Mouse (Mus musculus): Measurements from ENCODE around the gene Xndc1.

Gene Xndc1

GRCm38 (mm10) chr7:102081784-102082183 is 16.5 kb downstream of the Xndc1 start:
- no peak for DNase-seq (ENCODE audit: low spot score in 2 of 2)

- DNase-seq (ENCODE audit: low spot score in 2 of 2): no peak
Observed at GRCm38 (mm10) chr7:102082816-102083215, 17.5 kb downstream of the Xndc1 start, which contains the start of gene Trpc2. TSS of gene Trpc2 (plus strand) at chr7:102083116.

GRCm38 (mm10) chr7:102084041-102084696 is 18.9 kb downstream of the Xndc1 start:
- DNase-seq (ENCODE audit: low spot score in 2 of 2): no peak

GRCm38 (mm10) chr7:102087336-102087735 is 22.0 kb downstream of the Xndc1 start:
- no peak for DNase-seq (ENCODE audit: low spot score in 2 of 2)

- DNase-seq (ENCODE audit: low spot score in 2 of 2): peak; percentile 48 to 50
Observed at GRCm38 (mm10) chr7:102099760-102100661, 34.7 kb downstream of the Xndc1 start.

- no peak for DNase-seq (ENCODE audit: low spot score in 2 of 2)
Observed at GRCm38 (mm10) chr7:102100868-102101267, 35.6 kb downstream of the Xndc1 start.

- peak; percentile 67 to 72 for DNase-seq (ENCODE audit: low spot score in 2 of 2)
Observed at GRCm38 (mm10) chr7:102101487-102101886, 36.2 kb downstream of the Xndc1 start, which contains the start of gene Art1. TSS of gene Art1 (plus strand) at chr7:102101743.

- DNase-seq (ENCODE audit: low spot score in 2 of 2): no peak
Observed at GRCm38 (mm10) chr7:102102241-102102640, 36.9 kb downstream of the Xndc1 start.

- no peak for DNase-seq (ENCODE audit: low spot score in 2 of 2)
Observed at GRCm38 (mm10) chr7:102102696-102103095, 37.4 kb downstream of the Xndc1 start.

GRCm38 (mm10) chr7:102103555-102103954 is 38.2 kb downstream of the Xndc1 start:
- DNase-seq (ENCODE audit: low spot score in 2 of 2): no peak

- DNase-seq (ENCODE audit: low spot score in 2 of 2): no peak
Observed at GRCm38 (mm10) chr7:102104126-102104525, 38.8 kb downstream of the Xndc1 start.

GRCm38 (mm10) chr7:102106700-102107141 is 41.4 kb downstream of the Xndc1 start:
- DNase-seq (ENCODE audit: low spot score in 2 of 2): no peak

GRCm38 (mm10) chr7:102108206-102108605 is 42.9 kb downstream of the Xndc1 start:
- DNase-seq (ENCODE audit: low spot score in 2 of 2): no peak

- no peak for DNase-seq (ENCODE audit: low spot score in 2 of 2)
Observed at GRCm38 (mm10) chr7:102109171-102109570, 43.9 kb downstream of the Xndc1 start, which contains the start of gene Art5. TSS of gene Art5 (minus strand) at chr7:102109489.

GRCm38 (mm10) chr7:102109746-102110145 is 44.4 kb downstream of the Xndc1 start:
- DNase-seq (ENCODE audit: low spot score in 2 of 2): no peak

- DNase-seq (ENCODE audit: low spot score in 2 of 2): no peak
Observed at GRCm38 (mm10) chr7:102113151-102113729, 47.9 kb downstream of the Xndc1 start.

GRCm38 (mm10) chr7:102116579-102117331 is 51.4 kb downstream of the Xndc1 start, which contains the start of gene Chrna10:
TSS of gene Chrna10 (minus strand) at chr7:102116828.
- DNase-seq (ENCODE audit: low spot score in 2 of 2): no peak

GRCm38 (mm10) chr7:102117382-102117781 is 52.1 kb downstream of the Xndc1 start:
- DNase-seq (ENCODE audit: low spot score in 2 of 2): no peak

GRCm38 (mm10) chr7:102120326-102120725 is 55.0 kb downstream of the Xndc1 start:
- no peak for DNase-seq (ENCODE audit: low spot score in 2 of 2)

GRCm38 (mm10) chr7:102132395-102132794 is 67.1 kb downstream of the Xndc1 start:
- no peak for DNase-seq (ENCODE audit: low spot score in 2 of 2)
